8 mouse cellular contexts compared by ENCODE assay signal in genomic region chr6:87589718-87590393, GRCm38 (mm10). TPM values are rescaled to one million over a fixed set of nuclear protein-coding genes. Genes with fewer than 3 reads are reported as not detected.
DNase-seq lines count a peak whose midpoint lies in the region; ATAC-seq and TF ChIP-seq lines count a peak whose summit lies in the region.

No protein-coding gene starts in this region.

- no peak overlapping the region for H3K9ac ChIP-seq in heart, adult 2 months (ENCODE audit: low read depth, low read length)
- peak overlapping the region; percentile 58 for H3K9ac ChIP-seq in embryonic facial prominence, embryonic 11.5 days (replicated peaks; ENCODE audit: low read length)
- peak overlapping the region; percentile 61 for H3K9ac ChIP-seq in intestine, embryonic 15.5 days
- no peak overlapping the region for H3K9ac ChIP-seq in midbrain, postnatal 0 days (replicated peaks; ENCODE audit: low read length, poor library complexity, severe bottlenecking)

- no peaks in the 10 kb centered on the region for H3K27me3 ChIP-seq in heart, adult 2 months (ENCODE audit: control insufficient read depth, insufficient read depth, low read length)
- H3K27me3 ChIP-seq in embryonic facial prominence, embryonic 11.5 days (ENCODE audit: control insufficient read depth, insufficient read depth, low read length), result peaks cover 3% of the 10 kb centered on the region; the same call in 1 of the 2 replicates
- no peaks in the 10 kb centered on the region for H3K27me3 ChIP-seq in intestine, embryonic 15.5 days (replicated peaks)
- H3K27me3 ChIP-seq in midbrain, postnatal 0 days (ENCODE audit: insufficient read depth, low read length), result 0 out of 2 replicates have a peak, but pooled peaks cover 5% of the 10 kb centered on the region

- peak overlapping the region; percentile 88 for H3K4me2 ChIP-seq in embryonic facial prominence, embryonic 11.5 days (ENCODE audit: low read depth, low read length)
- H3K4me2 ChIP-seq in intestine, embryonic 15.5 days (replicated peaks), result peak overlapping the region; percentile 97
- peak overlapping the region; percentile 93 for H3K4me2 ChIP-seq in midbrain, postnatal 0 days (ENCODE audit: low read depth, low read length, poor library complexity, severe bottlenecking)

- TF ChIP-seq POLR2A in heart, adult 2 months (IDR thresholded peaks at IDR 0.05; ENCODE audit: insufficient read depth, low read depth, low read length), result no peak

- no peaks in the 10 kb centered on the region for H3K4me1 ChIP-seq in heart, adult 2 months (ENCODE audit: control insufficient read depth, insufficient read depth, low read length)
- no peaks in the 10 kb centered on the region for H3K4me1 ChIP-seq in embryonic facial prominence, embryonic 11.5 days (ENCODE audit: control insufficient read depth, insufficient read depth, low read length)
- H3K4me1 ChIP-seq in intestine, embryonic 15.5 days (replicated peaks), result peaks cover 15% of the 10 kb centered on the region; the same call in 1 of the 2 replicates
- H3K4me1 ChIP-seq in midbrain, postnatal 0 days (ENCODE audit: insufficient read depth, low read length), result no peaks in the 10 kb centered on the region

- WGBS in heart, adult 2 months, result 30% methylated on average over 12 of the region's 12 CpGs
- WGBS in embryonic facial prominence, embryonic 11.5 days, result 17% methylated on average over 12 of the region's 12 CpGs
- WGBS in intestine, embryonic 15.5 days, result 15% methylated on average over 12 of the region's 12 CpGs
- WGBS in midbrain, postnatal 0 days, result 11% methylated on average over 12 of the region's 12 CpGs

- H3K4me3 ChIP-seq in heart, adult 2 months, result peak overlapping the region; percentile 51
- H3K4me3 ChIP-seq in embryonic facial prominence, embryonic 11.5 days (ENCODE audit: low read depth, low read length), result peak overlapping the region; percentile 47
- peak overlapping the region; percentile 52 for H3K4me3 ChIP-seq in intestine, embryonic 15.5 days (replicated peaks)
- peak overlapping the region; percentile 44 for H3K4me3 ChIP-seq in midbrain, postnatal 0 days (ENCODE audit: low read depth, low read length)

- no peak for DNase-seq in heart, adult 2 months
- DNase-seq in heart, postnatal 25 days (ENCODE audit: low spot score), result no peak
- DNase-seq in embryonic facial prominence, embryonic 11.5 days (ENCODE audit: low spot score), result no peak
- DNase-seq in midbrain, postnatal 0 days (ENCODE audit: low spot score), result no peak
- no peak for DNase-seq in frontal cortex, postnatal 10 days (ENCODE audit: low spot score in 2 of 2)
- no peak for DNase-seq in left cerebral cortex, postnatal 14 days (ENCODE audit: low spot score in 2 of 2)
- no peak for DNase-seq in kidney, postnatal 25 days

- no peaks in the 10 kb centered on the region for H3K79me2 ChIP-seq in heart, adult 2 months (replicated peaks; ENCODE audit: control insufficient read depth, insufficient read depth, low read length)

- H3K36me3 ChIP-seq in heart, adult 2 months (ENCODE audit: control insufficient read depth, insufficient read depth, low read length), result no peaks in the 10 kb centered on the region
- H3K36me3 ChIP-seq in embryonic facial prominence, embryonic 11.5 days (replicated peaks; ENCODE audit: control insufficient read depth, insufficient read depth, low read depth, low read length), result no peaks in the 10 kb centered on the region
- no peaks in the 10 kb centered on the region for H3K36me3 ChIP-seq in intestine, embryonic 15.5 days
- no peaks in the 10 kb centered on the region for H3K36me3 ChIP-seq in midbrain, postnatal 0 days (ENCODE audit: insufficient read depth, low read length)

- H3K27ac ChIP-seq in heart, adult 2 months, result no peak overlapping the region
- H3K27ac ChIP-seq in embryonic facial prominence, embryonic 11.5 days (replicated peaks; ENCODE audit: low read depth, low read length), result no peak overlapping the region
- H3K27ac ChIP-seq in intestine, embryonic 15.5 days, result no peak overlapping the region
- H3K27ac ChIP-seq in midbrain, postnatal 0 days (ENCODE audit: low read depth, low read length), result no peak overlapping the region

- ATAC-seq in embryonic facial prominence, embryonic 11.5 days (replicated peaks; ENCODE audit: insufficient number of reproducible peaks, low FRiP score, low TSS enrichment, low read depth), result peak; percentile 57
- ATAC-seq in intestine, embryonic 15.5 days, result peak; percentile 58
- ATAC-seq in midbrain, postnatal 0 days (ENCODE audit: low FRiP score), result no peak

- no peak for TF ChIP-seq EP300 in heart, adult 2 months (IDR thresholded peaks at IDR 0.05; ENCODE audit: insufficient read depth, low read depth, low read length)

- TF ChIP-seq CTCF in heart, adult 2 months (IDR thresholded peaks at IDR 0.05), result no peak
- no peak for TF ChIP-seq CTCF in midbrain, postnatal 0 days (IDR thresholded peaks at IDR 0.05)

- H3K9me3 ChIP-seq in embryonic facial prominence, embryonic 11.5 days (replicated peaks; ENCODE audit: control insufficient read depth, low read length), result no peaks in the 10 kb centered on the region
- no peaks in the 10 kb centered on the region for H3K9me3 ChIP-seq in intestine, embryonic 15.5 days
- H3K9me3 ChIP-seq in midbrain, postnatal 0 days (ENCODE audit: low read length), result no peaks in the 10 kb centered on the region

- intact Hi-C loops in heart, adult 2 months (cut with DNase I), result no loop called here
- intact Hi-C loops in heart, postnatal 25 days (cut with DNase I), result no loop called here
- intact Hi-C loops in left cerebral cortex, postnatal 14 days (cut with DNase I), result no loop called here

RNA-seq across cellular contexts. Expression of gene Prokr1, which starts 0.7 kb away (rescaled TPM):
- total RNA-seq in heart, adult 2 months (2021), result under 1 TPM; 0.37 to 0.77 TPM
- 0.23 and 0.97 TPM in 2 replicates for polyA plus RNA-seq in heart, adult 2 months (2012; rRNA removed)
- under 1 TPM; 0.73 to 0.84 TPM for total RNA-seq in heart, postnatal 25 days (2021)
- 1.2 and 2.1 TPM in 2 replicates for polyA plus RNA-seq in embryonic facial prominence, embryonic 11.5 days (2014; fragmentation: Nextera tagmentation; extraction: Ambion mirVana)
- 2.6 and 2.7 TPM in 2 replicates for polyA plus RNA-seq in intestine, embryonic 15.5 days (2015; fragmentation: Nextera tagmentation; extraction: Ambion mirVana)
- total RNA-seq in midbrain, postnatal 0 days (2014; rRNA removed), result 2.7 and 3.4 TPM in 2 replicates
- 1.3 and 1.5 TPM in 2 replicates for polyA plus RNA-seq in midbrain, postnatal 0 days (2015; fragmentation: Nextera tagmentation; extraction: Ambion mirVana)
- total RNA-seq in left cerebral cortex, postnatal 14 days (2021), result under 1 TPM; 0.32 to 0.92 TPM

RNA-seq across cellular contexts. Expression of gene Arhgap25, which starts 56.8 kb away (rescaled TPM):
- 1 to 10 TPM; 3.2 to 3.8 TPM for total RNA-seq in heart, adult 2 months (2021)
- polyA plus RNA-seq in heart, adult 2 months (2012; rRNA removed), result 1.8 and 1.9 TPM in 2 replicates
- 1 to 10 TPM; 3.1 to 3.8 TPM for total RNA-seq in heart, postnatal 25 days (2021)
- 3.9 and 5.0 TPM in 2 replicates for polyA plus RNA-seq in embryonic facial prominence, embryonic 11.5 days (2014; fragmentation: Nextera tagmentation; extraction: Ambion mirVana)
- 3.4 TPM in 2 replicates for polyA plus RNA-seq in intestine, embryonic 15.5 days (2015; fragmentation: Nextera tagmentation; extraction: Ambion mirVana)
- 0.93 and 1.4 TPM in 2 replicates for total RNA-seq in midbrain, postnatal 0 days (2014; rRNA removed)
- polyA plus RNA-seq in midbrain, postnatal 0 days (2015; fragmentation: Nextera tagmentation; extraction: Ambion mirVana), result 1.2 and 1.8 TPM in 2 replicates
- total RNA-seq in left cerebral cortex, postnatal 14 days (2021), result 10 to 100 TPM in 1 of 2 experiments, 1 to 10 TPM in 1; 7.9 to 11.0 TPM

Comparison
In these comparisons a context has a peak if more than half of its experiments do, and no peak if none do; other contexts are left out.
1. H3K9ac ChIP-seq: peak in embryonic facial prominence, embryonic 11.5 days (single experiment) and intestine, embryonic 15.5 days (single experiment); none in heart, adult 2 months (single experiment) and midbrain, postnatal 0 days (single experiment).
2. Peak in every context shown above with its lines, with median percentiles within 50 percentile points of each other: H3K4me3 ChIP-seq and H3K4me2 ChIP-seq.